Mouse (Mus musculus): ENCODE data around the gene Abcf3.

The Abcf3 gene

DNA sequence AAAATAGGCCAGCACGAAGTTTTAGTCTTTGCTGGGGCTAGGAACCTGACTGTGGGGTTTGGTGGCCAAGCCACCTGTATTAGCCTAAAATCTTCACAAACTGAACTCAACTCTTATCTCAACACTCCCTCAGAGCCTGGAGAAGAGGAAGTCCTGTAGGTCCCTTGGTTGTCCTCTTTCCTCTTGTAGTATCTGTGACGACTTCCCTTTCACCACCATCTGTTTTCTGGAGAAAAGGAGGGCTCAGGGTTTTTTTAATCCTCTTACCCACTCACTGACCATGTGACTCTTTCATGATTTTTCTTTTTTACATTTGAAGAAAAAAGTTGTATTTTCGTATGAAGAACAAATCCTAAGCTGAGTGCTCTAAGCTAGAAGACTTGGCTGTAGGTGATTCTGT is 8.7 kb upstream of the Abcf3 start:
- in situ Hi-C loops (cut with MboI; ENCODE audit: unreplicated experiment in 2 of 2) = loop anchor here in 1 of 2 experiments (5.0 kb wide), 1 partner anchor 68 kb away; no protein-coding TSS in a partner anchor

DNA sequence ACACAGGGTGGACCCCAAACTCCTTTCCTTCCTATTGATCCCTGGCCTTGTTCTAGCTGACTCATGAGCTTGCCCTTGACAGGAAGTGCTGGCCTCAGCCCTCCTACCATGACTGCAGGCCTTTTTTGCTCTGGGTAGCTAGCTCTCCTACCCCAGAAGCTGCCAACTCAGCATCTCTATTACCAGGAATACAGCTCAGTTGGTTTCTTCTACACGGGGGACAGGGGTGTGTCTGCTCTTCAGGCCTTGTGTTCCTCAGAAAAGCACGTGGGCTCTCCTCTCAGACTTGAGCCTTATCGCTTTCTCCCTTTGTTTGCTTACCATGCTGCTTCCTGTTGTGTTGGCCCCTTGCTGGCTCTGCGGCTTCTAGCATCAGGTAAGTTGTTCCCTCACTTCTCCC is 7.9 kb upstream of the Abcf3 start:
- in situ Hi-C loops (cut with MboI; ENCODE audit: unreplicated experiment in 2 of 2) = loop anchor here in 1 of 2 experiments (5.0 kb wide), 1 partner anchor 67 kb away; no protein-coding TSS in a partner anchor

DNA sequence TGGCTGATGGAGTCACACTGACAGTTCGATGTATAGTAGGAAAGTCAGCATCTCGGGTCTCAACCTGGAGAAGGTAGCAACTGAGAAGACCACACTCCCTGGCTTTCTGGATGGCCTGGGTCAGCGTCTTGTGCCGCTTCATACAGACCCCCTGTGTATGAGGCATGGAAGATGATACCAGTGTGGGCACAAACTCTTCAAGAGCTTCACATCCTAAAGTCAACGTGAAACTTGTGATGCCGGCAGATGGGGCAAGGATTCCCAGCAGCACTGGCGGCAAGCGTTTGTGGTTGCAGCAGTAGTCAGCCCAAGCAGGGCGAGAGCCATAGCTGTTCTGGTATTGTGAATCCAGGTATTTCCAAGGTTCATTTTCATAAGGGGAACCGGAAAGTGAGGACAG is 2.7 kb upstream of the Abcf3 start:
- in situ Hi-C loops (cut with MboI; ENCODE audit: unreplicated experiment in 2 of 2) = loop anchor here in 1 of 2 experiments (5.0 kb wide), 1 partner anchor 72 kb away; no protein-coding TSS in a partner anchor

DNA sequence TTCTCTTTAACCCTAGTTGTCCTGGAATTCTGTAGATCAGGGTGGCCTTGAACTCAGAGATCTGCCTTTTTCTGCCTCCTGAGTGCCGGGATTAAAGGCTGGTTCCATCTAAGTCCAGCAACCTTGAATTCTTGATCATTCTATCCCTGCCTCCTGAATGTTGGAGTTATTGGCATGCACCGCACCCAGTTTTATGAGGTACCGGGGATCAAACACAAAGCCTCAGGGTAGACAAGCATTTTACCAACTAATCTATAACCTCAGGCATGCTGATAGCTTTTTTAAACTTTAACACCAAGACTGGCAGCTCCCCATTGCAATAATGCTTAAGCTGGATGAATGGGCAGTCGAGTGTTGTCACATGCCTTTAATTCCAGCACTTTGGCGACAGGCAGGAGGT is 954 bp upstream of the Abcf3 start:
- in situ Hi-C loops (cut with MboI; ENCODE audit: unreplicated experiment in 2 of 2) = loop anchor here in 1 of 2 experiments (5.0 kb wide), 1 partner anchor 70 kb away; no protein-coding TSS in a partner anchor

DNA sequence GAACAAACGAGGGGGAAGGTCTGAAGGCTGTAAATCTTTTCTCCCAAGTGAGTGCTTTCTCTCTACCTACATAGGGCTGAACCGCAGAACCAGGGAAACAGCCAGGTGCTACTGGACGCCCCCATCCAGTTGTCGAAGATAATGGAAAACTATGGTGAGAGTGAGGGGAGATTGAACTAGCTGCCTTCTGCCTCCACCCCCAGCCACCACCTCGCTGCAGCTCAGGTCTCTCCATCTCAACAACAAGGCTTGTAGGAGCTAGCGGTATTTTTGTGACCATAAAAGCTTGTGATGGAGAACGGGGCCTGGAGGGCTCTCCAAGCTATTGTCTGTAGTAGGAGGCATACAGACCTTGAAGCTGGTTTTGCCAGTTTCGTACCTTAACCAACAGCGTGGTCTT is 784 bp downstream of the Abcf3 start:
- in situ Hi-C loops (cut with MboI; ENCODE audit: unreplicated experiment in 2 of 2) = loop anchor here in 1 of 2 experiments (5.0 kb wide), 1 partner anchor 68 kb away; no protein-coding TSS in a partner anchor

DNA sequence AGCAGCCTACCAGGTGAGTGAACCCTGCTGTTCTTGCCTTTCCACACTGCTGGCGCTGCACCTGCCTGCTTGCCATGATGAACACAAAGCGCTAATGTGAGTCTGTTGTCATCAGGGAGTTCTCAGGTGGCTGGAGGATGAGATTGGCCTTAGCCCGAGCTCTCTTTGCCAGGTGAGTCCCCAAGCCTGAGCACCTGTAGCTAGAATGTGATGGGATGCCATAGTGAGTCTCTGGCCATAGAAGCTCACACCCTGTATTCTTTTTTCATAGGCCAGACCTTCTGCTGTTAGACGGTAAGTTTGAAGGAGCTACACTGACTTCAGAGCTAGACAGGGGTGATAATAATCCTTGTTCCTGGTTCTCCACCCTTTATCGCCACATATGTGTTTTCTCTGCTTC is 3.3 kb downstream of the Abcf3 start:
- in situ Hi-C loops (cut with MboI; ENCODE audit: unreplicated experiment in 2 of 2) = no loop called here

DNA sequence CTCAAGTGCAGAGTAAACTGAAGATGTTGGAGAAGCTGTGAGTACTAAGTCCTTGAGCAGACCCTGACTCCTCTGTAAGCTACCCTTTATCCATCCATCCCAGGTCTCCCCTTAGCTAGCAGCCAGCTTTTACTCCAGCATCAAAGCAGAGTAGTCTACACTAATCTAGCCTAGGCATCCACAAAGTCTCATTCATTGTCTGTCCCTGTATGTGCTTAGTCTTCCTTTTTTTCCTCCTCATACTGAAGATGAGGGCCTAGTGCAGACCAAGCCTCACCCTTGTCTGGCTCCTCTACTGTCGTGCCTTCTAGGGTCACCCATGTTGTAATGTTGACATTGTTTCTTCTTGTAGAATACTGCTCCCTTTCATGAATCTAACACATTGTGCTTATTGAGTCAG is 4.2 kb downstream of the Abcf3 start:
- in situ Hi-C loops (cut with MboI; ENCODE audit: unreplicated experiment in 2 of 2) = no loop called here

DNA sequence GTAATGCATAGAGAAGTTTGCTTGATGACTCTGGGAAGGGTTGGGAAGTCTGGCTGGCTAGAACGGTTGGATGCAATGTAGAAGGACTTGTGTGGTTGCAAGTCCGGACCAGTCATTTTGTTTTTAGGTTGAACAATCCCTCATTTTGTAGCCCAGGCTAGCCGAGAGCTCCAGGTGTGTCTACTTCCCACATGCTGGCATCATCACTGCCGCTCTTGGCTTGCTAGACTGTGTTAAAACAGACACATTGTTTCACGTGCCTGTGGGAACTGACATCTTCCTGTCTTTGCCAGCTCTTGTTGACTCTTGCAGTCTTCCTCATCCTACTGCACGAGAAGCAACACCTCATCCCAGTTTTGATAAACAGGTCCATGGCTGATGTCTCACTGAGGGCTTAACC is 6.6 kb downstream of the Abcf3 start:
- in situ Hi-C loops (cut with MboI; ENCODE audit: unreplicated experiment in 2 of 2) = no loop called here

DNA sequence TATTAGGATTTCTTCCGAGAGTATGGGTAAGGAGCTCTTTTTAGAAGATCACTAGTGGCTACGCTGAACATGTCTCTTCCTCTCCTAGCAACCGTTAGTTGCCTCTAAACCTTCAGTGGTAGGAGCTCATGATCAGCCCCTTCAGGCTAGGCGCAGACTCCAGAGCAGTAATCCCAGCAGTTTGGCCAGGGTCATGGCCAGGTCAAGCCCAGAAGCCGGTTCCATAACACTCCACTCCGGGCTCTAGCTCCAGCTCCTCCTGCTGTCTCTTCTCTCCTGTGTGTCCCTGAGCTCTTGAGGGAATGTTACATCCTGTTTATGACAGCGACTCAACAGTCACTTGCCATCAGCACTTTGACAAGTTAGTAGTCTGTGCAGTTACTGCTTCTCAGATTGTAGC is 9.0 kb downstream of the Abcf3 start:
- in situ Hi-C loops (cut with MboI; ENCODE audit: unreplicated experiment in 2 of 2) = no loop called here

DNA sequence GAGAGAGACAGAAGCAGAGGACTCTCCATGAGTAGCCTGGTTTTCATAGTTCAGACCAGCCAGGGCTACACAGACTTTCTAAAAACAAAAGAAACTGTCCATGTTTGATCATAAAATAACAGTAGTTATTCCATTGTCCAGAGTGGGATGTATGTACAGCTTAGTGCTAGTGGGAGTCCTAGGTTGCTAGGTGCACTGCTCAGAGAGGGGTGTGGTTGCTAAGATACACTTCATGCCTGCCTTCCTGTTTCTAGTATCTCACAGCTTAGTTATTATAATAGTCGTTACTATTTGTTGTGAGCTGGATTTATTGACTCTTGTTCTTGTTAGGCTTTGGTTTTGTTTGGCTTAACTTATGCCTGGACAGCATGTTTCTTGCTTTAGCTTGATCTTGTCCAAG is 16.7 kb downstream of the Abcf3 start:
- in situ Hi-C loops (cut with MboI; ENCODE audit: unreplicated experiment in 2 of 2) = no loop called here

DNA sequence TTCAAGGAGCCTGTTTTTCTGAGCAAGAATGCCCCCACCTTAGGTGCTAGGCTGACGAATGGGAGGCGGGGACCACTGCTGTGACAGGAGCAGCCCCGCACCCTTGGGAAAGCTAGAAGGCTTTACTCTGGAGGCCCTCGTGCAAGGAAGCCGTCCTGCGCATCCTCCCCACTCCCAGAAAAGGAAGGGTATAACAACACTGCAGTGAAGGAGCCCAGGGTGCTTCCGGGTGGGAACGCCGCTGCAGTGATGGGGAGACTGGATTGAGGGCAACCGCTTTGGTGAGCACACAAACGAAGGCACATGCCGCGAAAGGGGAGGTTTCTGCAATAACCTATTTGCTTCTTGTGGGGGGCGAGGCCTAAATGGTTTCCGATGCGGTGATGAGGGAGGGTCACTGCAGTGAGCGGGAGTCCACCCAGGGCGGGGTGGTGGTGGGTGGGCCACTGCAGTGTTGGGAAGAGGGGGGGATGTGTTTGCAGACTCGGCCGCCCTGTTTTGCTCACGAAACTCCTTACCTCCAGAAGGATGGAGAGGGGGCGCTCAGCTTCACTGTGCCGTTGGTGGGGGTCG is 41.1 kb downstream of the Abcf3 start, which contains the start of gene Vwa5b2:
Vwa5b2 (plus strand) TSS at position 106 of the 573 bp plus-strand sequence.
- in situ Hi-C loops (cut with MboI; ENCODE audit: unreplicated experiment in 2 of 2) = no loop called here

DNA sequence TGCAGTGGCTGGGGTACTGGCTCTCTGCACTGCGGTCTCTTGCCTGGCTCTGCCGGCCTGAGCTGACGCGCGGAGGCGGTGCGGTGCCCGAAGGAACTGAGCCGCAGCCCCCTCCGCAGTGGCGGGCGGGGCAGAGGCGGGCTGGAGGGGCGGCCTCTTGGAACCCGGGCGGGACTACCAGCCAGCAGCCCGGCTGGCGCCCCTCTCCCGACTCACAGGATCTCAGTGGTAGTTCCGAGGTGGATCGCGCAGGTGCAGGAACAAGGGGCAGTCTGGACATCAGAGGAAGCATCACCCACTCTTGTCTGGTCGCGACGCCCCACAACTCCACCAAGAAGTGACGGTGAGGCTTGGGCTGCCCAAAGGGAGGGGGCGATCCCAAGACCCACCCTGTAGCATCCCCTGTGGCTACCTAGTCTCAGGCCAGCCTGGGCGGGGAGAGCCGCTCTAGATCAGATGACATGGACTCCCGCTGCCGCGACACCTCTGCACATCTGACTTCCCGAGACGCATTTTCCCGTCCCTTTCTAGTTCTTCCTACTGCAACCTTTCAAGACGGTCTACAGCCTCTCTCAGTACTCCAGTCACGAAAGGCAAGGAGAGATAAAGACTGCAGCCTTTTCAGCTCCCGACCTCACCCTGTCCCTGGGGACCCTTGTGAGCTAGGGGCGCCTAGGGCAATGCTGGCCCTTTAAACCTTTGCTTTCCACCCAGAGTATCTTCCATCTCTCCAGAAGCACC is 41.7 kb downstream of the Abcf3 start:
- in situ Hi-C loops (cut with MboI; ENCODE audit: unreplicated experiment in 2 of 2) = no loop called here

DNA sequence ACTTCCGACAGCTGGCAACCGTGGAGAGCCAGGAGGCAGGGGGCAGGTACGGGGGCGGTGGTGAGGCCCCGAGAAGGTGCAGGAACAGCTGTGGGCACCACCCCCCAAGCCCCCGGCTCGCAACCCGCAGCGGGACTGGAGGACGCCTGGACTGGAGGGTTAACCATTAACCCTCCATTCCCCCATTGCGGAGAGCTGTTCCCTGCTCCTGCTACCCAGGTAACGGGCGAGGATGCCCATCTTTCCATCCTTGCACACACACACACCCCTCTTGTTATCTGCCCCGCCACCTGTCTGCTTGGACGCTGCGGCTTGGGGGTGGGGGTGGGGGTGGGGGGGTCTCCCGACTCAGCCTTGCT is 42.3 kb downstream of the Abcf3 start:
- in situ Hi-C loops (cut with MboI; ENCODE audit: unreplicated experiment in 2 of 2) = no loop called here

DNA sequence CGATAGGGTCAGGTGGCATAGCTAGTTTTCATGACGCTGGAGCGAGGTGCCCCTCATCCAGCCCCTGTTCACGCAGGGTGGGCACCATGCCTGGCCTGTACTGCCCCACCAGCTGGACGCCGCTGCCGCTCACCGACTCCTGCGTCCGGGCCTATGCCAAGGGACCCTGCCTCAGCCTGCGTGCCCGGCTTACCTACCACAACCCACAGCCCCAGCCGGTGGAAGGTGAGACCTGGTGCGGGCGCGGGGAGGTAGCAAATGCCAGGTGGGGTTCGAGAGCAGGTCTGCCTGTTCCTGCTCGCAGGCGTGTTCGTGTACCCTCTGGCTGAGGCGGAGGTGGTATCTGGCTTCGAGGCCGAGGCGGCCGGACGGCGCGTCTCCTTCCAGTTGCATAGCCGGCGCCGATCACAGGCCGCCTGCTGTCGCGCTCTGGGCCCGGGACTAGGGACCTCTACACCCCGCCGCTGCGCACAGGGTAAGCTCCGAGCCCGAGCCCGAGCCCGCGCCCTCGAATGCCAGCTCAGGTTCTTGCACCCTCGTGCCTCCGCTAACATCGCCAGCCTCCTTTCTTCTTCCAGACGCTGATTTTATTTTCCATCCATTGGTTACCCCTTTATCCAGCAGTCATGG is 42.8 kb downstream of the Abcf3 start:
- in situ Hi-C loops (cut with MboI; ENCODE audit: unreplicated experiment in 2 of 2) = no loop called here

DNA sequence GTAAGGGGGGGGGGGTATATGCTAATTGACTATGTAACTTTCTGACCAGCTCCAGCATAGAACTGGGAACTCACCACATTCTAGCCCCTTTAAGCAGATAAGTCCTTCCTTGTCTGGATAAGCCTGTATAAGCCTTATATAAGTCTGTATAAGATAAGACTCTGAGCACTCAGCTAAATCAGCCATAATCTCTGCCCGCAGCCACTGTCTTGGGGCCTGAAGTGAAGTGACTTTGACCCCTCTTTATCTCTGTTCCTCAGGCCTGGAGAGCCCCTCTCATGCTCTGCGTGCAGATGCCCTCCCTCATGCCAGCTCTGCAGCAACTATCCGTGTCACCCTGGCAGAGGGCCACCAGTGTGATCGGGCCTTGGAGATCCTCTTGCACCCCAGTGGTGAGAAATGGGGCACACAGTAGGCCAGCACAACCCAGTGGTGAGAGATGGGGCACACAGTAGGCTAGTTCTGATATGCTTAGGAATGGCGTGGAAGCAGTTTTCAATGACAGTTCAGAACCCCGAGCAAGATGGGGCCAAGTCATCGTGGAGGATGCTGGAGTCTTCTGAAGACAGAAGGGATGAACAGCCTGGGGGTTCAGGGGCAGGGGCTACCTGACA is 46.8 kb downstream of the Abcf3 start:
- in situ Hi-C loops (cut with MboI; ENCODE audit: unreplicated experiment in 2 of 2) = no loop called here

DNA sequence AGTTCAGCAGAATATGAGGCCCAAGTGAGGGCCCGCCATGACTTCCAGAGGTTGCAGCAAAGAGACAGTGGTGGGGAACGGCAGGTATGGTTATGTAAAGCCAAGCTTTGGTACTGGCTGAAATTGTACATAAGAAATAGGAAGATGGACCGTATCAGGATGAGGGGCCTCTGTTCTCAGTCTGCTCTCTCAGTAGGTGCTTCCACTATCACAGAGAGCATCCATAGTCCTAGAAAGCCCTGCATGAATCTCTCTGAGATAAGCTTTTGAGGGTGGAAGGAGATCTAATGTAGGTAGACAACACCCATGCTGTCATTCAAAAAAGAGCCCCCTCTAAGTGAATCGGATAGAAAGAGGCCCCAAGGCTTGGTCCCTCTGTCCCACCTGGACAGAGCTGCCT is 47.4 kb downstream of the Abcf3 start:
- in situ Hi-C loops (cut with MboI; ENCODE audit: unreplicated experiment in 2 of 2) = no loop called here

DNA sequence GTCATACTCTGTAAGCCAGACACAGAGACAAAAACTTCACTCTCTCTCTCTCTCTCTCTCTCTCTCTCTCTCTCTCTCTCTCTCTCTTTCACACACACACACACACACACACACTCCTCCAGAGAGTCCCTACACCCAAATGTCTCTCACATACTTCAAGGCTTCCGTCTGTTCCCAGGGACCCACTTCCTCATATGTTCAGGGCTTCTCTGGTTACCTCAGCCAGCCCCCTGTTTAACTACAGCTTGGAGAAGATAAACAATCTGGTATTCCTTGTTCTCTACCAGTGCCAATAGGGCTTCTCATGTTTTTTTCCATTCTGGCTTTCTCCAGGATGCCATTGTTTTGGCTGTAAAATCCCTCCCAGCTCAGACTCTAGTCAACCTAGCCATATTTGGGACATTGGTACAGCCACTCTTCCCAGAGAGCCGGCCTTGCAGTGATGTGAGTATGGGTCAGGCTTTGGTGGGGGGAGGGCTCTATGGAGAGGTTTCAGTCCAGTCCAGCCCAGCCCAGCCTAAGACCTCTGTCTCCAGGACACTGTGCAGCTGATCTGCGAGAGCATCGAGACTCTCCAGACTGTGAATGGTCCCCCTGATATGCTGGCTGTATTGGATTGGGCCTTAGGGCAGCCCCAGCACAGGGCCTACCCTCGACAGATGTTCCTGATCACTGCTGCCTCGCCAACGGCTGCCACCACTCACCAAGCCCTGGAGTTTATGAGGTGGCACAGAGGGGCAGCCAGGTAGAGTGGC is 48.5 kb downstream of the Abcf3 start:
- in situ Hi-C loops (cut with MboI; ENCODE audit: unreplicated experiment in 2 of 2) = no loop called here

DNA sequence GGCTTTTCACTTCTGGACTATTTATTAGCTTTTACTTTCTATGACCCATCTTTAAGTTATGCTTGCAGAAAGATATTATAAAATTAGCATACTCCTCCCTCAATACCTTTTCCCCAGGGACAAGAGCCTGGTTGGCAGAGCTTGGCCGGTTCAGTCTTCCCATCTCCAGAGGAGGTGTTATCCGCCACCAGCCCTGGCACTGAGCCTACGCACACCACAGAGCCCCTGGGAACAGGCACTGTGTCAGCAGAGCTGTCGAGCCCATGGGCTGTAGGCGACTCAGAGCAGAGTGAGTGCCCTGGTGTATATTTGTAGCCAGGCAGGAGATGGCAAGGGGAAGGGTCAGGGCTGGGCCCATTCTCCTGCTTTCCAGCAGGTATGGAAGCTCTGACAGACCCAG is 52.1 kb downstream of the Abcf3 start:
- in situ Hi-C loops (cut with MboI; ENCODE audit: unreplicated experiment in 2 of 2) = no loop called here

DNA sequence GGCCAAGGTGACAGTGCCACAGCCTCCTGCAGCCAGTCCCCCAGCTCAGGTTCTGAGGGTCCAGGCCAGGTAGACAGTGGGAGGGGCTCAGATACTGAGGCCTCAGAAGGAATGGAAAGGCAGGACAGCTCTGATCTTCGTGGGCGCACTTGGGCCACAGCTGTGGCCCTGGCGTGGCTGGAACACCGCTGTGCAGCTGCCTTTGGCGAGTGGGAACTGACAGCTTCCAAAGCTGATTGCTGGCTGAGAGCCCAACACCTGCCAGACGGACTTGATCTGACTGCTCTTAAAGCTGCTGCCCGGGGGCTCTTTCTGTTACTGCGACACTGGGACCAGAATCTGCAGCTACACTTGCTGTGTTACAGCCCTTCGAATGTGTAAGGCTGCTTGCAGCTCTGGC is 56.3 kb downstream of the Abcf3 start:
- in situ Hi-C loops (cut with MboI; ENCODE audit: unreplicated experiment in 2 of 2) = loop anchor here in 1 of 2 experiments (5.0 kb wide), 1 partner anchor 62 kb away; no protein-coding TSS in a partner anchor

DNA sequence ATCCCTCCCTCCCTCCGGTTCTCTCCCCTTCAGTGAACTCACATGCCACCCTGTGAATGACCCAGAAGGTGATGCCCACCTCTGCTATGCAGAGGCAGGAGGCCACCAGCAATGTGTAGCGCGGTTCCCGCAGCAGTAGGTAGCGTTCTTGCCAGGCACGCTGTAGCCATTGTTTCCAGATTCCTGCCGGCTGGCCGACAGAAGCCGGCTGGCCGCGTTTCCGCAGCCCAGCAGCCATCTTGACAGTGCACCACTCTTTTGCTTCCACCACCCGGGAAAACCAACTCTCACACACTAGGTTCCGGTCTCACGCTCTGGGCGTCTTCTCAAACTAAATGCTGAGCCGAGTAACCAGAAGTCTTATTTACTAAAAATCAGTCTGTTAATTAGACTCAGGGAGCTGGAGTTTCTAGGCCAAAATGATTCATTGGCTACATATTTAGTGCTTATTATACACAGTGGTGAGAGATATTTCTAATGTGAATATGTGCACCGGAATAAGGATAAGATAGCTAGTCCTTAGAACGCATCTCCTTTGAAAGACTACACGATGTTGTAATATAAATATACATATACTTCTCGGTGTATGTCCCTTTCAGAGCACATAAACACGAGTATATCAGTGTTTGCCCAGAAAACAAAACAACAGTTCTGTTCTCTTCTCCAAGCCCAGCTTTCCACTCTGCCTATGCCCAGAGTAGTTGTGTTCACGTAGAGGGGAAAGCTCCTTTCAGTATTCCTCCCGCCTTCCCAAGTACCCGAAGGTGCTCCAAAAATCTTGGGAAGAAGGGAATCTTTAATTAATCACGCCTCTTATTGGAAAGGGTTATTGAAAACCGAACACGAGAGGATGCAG is 62.4 kb downstream of the Abcf3 start:
- in situ Hi-C loops (cut with MboI; ENCODE audit: unreplicated experiment in 2 of 2) = no loop called here
